Mouse (Mus musculus) embryo, embryonic 11.5 days (tissue): ENCODE results near the gene Sept10.

Experiments used
- DNase-seq: peaks from one replicate; pipeline ENCODE4 v3.0.0-alpha.2; 2012; ENCODE audit warnings: low read depth, low spot score

Gene Sept10

DNA sequence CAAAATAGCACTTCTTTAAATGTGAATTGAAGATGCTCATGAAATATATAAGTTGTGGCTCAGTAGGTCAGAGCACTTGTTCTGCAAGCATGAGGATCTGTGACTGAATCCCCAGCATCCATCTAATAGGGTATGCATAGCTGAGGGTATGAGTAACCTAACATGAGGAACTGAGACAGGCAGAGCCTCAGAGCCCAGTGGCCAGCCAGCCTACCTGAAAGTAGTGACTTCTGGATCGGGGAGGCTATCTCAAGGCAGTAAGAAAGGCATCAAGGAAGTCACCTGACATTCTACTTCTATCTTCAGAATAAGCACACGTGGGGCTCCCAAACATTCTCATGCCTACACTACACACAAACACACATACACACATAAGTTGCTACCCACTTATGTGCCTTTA lies 3.5 kb upstream of the Sept10 start:
- no peak for DNase-seq

DNA sequence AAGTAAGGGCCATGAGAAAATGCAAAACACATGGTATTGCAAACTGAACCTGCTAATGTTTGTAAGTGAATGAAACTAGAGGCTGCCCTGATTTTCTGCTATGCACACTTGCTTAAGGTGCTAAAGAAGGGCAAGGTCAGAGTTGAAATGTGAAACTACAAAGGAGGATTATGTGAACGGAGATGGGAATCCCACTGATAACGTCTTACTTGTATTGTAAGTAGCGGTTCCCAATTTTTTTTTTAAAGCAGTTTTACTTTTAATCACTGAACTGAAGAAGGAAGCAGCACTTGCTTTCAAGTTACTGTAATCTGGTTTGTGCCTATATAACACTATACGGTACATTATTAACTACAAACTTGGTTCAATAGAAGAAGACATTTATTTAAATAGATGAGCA lies 2.2 kb upstream of the Sept10 start:
- no peak for DNase-seq

DNA sequence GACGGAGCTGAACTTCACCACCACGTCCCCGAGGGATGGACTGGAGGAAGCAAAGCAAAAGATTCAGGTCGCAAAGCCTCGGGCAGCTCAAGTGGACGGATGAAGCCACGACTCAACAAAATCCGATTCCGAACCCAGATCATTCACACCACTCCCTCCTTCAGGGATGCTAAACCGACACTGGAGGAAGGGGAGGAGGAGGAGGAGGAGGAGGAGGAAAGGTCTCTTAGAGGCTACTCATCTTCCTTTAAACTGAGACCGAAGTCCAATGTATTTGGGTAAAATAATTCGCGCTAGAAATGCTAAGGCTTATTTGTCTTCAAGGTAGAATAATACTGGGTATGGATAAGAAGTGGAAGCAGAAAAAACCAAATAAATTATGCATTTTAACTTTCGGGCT lies 1.7 kb upstream of the Sept10 start:
- no peak for DNase-seq

DNA sequence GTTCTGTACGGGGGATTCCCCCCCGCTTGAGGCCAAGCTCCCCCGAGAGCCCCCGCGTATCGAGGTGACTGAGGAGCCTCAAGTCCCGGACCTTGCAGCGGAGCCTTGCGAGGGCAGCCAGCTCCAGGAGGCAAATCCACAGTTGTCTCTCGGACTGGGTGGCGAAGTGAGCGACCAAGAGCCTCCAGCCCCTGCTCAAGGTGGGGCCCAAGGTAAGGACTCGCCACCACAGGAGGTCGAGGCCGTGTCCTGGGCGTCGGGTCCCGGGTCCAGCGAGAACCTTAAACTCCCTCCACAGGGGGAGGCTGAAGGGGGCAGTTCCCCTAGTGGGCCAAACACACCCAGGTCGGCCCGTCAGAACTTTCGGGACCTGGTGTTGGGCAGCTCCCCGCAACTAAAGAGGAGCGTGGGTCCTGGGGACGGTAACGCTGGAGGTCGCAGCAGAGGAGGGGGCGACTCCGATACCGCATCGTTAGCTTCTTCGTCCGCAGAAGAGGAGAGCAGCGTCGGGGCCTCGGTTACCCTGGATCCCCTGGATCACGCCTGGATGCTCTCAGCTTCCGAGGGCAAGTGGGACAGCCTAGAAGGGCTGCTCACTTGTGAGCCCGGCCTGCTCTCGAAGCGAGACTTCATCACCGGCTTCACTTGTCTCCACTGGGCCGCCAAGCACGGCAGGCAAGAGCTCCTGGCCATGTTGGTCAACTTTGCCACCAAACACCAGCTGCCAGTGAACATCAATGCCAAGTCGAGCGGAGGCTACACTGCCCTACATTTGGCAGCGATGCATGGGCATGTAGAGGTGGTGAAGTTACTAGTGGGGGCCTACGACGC lies 839 bp upstream of the Sept10 start:
- DNase-seq = no peak

DNA sequence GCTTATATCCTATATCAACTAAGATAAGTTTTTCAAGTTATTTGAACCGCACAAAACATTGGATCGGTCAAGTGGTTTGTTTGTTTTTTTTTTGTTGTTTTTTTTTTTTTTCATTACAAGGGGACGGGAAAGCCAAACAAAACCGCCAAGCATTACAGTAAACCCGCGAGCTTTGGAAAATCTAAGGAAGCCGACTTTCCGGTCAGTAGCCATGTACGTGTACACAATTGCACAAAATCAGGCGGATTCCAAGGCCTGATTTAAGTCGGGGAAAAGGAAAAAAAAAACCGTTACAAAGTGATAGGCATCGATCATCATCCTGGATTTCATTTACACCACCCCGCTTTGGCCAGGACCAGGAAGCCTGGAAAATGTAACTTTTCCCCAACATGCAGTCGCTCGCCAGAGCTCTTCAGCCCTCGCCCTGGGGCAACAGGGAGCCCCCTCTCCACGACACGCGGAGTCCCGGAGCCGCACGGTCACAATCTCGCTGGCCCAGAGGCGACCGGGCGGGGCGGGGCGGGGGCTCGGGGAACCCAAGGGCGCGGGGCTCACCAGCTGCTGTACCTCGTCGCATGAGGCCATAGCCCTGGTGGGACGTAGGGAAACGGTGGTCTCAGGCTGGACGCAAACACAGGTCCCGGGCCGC lies 699 bp downstream of the Sept10 start:
- no peak for DNase-seq

DNA sequence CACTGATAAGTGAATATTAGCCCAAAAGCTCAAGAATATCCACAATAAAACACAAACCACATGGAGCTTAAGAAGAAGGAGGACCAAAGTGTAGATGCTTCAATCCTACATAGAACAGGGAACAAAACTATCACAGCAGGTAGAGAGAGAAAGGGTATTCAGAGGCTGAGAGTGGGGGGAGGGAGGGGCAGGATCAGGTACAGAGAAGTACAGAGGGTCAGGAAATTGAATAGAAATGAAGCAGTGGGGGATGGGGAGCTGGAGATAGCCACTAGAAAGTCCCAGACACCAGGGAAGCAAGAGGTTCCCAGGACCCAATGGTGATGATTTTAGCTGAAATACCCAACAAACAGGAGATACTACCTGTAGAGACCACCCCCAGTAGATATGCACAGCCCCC lies 21.6 kb downstream of the Sept10 start:
- DNase-seq = no peak

DNA sequence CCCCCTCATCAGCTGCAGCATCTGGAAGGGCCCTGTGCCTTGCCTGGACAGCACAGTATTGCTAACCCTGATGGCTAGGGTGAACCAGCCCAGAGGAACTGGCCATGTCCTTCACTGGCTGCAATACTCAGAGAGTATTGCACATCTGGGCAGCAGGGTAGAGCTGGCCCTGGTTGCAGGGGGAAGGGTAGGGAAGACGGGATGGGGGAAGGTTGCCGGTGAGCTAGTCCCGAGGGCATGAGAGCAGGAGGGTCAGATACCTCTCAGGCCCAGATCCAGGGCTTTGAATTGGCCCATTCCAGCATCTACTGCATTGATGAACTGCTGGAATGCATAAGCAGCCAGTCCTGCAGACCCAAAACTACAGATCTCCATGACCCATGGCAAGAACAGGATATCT lies 24.9 kb downstream of the Sept10 start:
- DNase-seq = no peak

DNA sequence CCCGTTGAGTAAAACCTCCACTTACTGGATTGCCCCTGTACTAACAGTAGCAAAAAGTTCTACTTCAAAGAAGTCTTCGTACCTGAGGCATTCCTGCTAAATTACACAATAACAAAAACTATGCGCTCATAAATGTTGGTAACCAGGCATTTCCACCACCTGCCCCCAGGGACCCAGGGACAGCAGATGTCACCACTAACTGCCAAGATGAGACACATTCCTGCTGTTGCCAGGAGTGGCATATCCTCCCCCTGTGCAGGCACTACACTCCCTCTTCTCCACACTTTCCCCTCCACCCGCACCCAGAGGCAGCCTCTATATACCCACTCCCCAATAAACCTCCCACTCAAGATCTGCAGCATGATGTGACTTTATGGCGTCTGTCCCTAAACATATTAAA lies 26.8 kb downstream of the Sept10 start:
- DNase-seq = no peak

DNA sequence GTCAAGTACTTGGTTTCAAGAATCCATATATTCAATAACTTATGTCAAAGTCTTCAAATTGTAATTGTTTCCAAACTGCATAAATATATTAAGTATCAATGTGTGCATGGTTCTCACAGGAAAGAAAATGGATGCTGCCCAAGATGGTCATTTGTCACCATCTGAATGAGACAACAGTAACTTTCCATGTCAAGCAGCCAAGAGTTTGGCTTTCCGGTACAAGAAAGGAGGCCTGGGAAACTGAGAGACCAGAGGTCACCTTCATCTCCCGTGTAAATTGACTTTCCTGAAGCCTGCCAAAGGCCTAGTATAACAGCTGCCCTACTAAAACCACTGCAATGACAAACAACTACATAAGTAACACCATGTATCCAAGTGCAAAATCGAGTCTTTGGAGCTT lies 39.3 kb downstream of the Sept10 start:
- DNase-seq = no peak

DNA sequence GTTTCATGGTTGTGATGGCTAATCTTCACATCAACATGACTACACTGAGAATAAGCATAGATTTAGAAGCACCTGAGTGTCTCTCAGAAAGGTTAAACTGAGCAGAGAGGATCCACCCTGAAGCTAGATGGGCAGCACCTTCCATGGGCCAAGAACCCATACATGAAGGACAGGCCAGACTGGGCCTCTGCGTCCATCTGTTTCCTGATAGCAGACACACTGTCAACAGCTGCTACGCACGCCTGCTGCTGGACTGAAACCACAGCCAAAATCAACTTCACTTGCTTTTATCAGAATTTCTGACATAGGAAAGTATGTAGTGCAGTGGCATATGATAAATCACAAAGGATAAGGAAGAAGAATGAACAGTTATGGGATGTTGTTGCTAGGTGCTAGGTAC lies 42.0 kb downstream of the Sept10 start:
- no peak for DNase-seq

DNA sequence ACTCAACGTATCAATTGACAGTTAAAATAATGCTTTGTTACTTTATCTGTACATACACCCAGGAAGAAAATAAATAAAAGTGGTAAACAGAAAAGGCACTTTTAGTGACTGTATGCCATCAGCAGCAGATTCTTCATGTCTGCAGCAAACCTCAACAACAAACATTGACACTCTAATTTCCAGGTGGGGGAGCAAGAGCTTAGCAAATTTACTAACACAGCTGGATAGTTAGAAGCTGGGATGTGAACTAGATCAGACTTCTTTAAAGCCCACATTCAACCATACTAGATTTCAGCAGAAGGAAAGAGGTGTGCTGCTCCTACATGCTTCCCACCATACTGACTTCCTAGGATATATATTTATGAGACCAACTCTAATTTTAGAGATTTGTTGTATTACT lies 49.1 kb downstream of the Sept10 start:
- no peak for DNase-seq

DNA sequence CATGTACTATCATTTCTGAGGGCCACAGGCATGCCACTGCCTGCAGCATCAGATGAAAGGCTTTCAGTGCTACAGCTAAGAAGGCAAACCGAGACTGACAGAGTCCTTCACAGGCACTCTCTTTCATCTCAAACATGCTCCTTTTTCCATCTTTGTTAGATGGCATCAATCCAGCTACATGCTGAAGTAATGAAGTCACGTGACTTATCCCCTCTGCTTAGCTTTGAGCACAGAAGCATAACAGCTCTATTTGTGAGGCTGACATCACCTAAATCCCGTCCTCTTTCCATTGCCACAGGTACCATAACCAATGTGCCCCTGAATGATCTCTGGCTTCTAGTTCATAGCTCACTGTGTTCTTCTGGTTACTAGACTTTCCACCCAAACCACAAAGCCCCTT lies 50.6 kb downstream of the Sept10 start:
- DNase-seq = no peak

DNA sequence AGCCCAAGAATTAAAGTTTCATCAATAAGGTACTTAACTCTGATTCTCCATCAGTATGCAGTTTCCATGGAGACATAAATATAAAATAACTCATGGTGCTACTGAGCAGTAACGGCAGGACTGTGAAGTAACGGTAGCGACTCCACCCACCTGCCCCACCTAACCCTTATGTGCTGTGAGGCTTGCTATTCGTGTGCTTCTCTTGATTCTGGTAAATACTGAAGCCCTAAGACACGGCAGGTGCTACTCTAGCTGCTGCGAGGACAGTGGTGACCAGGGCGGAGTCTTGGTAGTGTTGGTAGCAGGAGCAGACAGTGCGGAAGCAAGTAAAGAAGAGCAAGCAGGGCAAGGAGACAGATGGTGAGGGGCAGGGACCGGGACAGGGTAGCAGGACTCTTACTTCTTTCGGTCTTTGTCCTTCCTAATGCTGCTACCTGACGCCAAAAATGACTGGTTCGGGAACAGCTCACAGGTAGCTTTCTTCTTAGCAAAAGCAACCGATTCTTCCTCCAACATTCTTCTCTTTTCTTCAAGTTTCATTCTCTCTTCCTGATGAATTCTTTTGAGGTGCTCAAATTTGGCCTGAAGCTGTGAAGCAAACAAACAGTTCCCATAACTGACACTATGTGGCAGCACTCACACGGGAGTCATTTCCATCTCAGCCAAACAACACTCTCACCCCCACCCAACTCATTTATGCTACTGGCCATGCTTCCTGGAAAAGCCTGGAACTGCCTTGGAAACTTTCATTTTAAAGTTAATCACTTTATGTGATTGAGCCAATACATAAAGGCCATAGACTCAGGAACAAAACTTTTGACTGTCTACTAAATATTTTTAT lies 55.3 kb downstream of the Sept10 start:
- DNase-seq = peak; percentile 23

DNA sequence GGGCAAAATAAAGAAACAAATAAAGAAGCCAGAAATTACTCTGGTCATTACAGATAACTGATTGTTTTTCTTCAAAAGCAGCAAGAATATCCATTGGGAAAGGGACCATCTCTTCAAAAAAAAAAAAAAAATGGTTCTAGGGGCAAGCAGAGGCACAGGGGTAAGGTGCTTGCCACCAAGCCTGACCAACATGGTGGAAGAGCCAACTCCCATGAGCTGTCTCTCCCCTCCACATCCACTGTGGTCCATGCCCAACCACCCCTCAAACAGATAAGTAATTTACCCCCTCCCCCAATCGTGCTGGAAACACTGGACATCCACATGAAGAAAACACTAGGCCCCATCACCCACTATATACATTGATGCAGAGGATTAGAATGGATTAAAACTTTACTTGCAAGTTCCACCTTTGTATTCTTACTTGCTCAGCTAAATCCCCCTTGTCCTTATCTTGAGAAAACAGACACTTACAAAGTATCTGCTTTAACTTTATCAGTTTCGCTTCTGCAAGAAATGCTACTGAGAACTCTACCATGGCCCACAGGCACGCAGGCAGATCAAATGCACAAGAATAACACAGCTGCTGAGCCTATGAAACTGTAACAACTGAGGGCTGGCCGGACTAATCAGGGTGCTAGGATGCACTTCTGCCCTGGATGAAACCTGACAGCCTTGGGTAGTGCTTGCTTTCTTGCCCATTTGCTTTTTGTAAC lies 59.3 kb downstream of the Sept10 start:
- DNase-seq = no peak

DNA sequence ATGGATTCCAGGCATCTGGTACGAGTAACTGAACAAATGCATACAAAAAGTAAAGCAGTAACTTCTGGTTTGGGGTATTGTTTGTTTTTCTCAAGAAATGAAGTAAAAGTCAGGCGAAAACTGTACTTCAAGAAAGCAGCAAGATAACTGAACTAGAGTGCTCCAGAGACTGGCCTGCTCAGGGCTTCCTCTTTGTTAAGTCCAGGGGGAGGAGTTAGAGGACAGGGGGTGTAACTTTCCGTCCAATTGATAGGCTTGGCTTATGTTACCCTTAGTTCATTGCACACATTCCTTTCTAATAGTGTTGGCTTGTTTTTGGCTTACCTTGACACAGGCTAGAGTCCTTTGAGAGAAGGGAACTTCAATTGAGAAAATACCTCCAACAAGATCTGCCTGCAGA lies 63.0 kb downstream of the Sept10 start:
- no peak for DNase-seq

DNA sequence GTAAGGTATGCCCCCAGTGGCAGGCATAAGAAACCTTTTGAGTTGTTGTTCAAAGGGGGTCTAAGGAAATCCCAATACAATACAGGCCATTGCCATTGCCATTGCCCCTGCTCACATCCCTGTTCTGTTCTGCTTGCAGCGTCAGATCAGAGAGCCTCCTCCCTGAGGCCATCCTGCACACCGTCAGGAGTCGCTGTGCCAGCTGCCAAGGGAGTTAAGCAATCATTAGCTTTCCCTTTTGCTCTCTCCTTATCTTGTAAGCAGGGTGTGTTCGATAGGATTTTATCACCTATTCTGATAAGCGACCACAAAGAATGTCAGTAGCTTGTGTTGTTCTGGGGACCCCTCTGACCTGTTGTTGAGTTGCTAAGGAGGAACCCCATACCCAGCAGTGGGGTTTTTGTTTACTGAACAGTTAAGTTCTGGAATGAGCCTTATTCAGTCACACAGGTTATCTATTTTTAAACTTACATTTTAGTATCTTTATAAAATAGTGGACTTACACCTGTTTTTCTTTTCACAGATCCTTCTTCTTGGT lies 69.0 kb downstream of the Sept10 start:
- no peak for DNase-seq

DNA sequence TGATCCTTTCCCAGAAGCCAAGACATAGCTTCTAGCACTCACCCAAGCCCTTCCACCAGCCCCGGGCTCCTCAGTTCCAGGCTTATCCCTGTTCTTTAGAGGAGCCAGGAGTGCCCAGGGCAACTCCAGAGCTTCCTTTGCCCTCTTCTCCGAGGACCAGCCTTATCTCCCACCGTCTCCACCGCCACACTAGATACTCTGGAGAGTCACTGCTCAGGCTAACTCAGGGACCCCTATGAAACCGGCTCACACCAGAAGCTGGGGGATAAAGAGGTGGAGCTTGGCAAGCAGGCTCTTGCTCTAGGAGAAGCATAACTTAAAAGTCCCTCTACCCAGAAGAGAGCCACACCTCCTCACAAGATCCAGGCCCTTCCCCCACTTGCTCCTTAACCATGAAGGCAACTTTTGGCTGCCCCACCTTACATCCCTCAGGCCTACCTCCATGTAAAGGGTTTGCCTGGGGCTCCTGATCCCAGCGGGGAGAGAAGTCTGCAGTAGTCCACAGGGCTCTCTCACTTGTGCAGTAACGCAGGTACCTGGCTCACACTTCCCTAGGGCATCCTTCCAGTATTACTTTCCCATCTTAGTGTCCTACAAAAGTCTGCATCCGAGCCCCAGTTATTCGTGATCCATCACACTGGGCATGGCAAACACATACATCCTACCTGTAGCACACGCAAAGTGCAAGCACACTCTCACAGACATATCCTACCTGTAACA lies 70.5 kb downstream of the Sept10 start:
- no peak for DNase-seq

DNA sequence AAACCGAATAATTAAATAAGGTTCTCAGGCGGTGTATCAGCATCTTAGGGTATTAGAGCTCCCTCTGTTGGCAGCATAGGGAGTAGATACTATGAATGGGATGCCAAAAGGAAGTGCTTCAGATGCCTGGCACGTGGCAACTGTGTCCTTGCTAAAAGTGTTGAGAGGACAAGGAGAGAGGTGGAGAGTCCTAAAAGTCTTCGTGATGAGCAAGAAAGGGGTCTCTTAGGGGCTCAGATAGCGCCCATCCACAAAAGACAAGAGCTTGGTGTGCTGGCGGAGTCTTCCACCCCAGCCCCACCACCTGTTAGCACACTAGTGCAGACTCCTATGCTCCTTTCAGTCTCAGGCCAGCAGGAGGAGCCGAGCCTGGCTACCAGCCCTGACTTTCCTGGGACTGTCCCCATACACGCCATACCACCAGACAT lies 71.7 kb downstream of the Sept10 start:
- peak; percentile 46 for DNase-seq

DNA sequence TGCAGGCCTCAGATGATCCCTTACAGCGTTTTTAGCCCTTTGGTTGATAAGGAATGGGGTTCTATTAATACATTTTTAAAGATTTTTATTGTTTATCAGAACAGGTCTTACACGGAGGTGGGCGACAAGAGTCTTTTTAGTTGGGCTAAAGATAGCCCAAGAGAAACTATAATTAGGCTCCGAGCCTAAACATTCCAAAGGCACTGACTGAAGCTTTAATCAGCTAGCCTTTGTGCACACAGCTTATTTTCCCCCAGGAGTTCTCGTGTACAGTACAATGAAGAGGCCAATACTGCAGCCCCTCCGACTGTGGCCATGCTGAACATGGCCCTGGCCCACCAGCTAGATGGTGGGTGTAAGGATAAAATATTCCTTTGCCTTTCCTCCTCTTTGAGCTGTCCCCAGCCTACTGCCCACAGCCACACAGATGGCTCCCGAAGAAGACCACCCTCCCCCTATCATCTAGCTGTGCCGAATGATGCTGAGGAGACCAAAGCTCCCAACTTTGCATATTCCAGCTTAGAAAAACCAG lies 88.1 kb downstream of the Sept10 start:
- DNase-seq = no peak

DNA sequence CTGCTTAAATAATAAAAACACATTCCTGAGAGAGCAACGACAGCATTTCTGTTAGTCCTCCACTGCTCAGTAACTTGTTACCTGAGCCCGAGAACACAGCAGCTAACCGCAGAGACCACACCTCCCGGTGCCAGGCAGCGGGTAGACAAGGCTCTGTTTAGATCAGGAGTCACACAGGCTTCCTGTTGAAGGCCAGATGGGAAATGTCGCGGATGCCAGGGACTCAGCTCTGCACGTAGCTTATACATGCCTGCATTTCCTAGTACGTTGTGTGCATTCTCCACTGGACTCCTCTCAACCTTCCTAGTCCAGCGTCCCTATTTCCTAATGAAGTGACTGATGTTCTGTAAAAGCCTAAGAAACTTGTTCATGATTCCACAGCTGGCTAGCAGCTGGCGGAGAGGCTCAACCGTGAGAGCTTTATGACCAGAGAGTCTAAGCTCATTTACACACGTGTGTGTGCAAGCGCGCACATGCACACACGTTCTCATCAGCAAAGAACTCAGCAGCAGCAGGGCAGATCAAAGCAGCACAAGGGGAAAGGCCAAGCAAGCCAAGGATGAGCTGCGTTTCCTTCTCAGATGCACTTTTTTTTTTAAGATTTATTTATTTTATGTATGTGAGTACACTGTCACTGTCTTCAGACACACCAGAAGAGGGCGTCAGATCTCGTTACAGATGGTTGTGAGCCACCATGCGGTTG lies 89.6 kb downstream of the Sept10 start:
- DNase-seq = no peak
